Mouse (Mus musculus): ENCODE results near the gene Gabrr3.
A peak's percentile ranks its signal among the peaks of the same experiment; 100 is the strongest.

Gene Gabrr3

DNA sequence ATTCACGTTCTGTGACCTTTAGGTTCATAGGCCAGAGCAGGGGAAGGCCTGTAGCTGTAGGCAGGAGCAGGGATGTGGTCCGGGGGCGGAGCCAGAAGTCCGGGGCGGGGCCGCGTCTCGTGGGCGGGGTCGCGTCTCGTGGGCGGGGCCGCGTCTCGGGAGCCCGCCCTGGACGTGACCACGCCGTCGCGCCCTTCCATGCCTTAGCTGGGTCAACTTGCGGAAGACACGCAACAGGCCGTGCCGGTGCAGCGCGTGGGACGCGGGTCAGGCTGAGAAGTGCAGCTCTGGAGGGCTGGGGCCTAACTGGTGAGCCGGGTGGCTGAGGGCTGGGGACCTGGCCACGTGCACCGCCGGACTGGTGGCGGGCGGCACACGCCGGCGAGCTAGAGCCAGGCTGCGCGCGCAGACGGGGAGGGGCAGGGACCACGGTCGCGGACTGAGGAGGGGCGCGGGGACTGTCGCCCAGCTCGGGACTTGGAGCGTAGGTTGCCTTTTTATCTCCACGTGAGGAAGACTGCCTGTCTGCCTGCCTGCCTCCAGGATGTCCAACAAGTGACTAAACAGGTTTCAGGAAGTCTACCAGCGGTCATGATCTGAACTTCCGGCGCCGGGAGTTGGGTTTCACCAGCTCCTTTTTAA is 64.6 kb downstream of the Gabrr3 start, which contains the start of gene Riox2:
Gene Riox2, plus strand, starts transcription at position 139 of the 642 bp plus-strand sequence.
- peak; percentile 49 for DNase-seq (ENCODE audit: low read depth)

DNA sequence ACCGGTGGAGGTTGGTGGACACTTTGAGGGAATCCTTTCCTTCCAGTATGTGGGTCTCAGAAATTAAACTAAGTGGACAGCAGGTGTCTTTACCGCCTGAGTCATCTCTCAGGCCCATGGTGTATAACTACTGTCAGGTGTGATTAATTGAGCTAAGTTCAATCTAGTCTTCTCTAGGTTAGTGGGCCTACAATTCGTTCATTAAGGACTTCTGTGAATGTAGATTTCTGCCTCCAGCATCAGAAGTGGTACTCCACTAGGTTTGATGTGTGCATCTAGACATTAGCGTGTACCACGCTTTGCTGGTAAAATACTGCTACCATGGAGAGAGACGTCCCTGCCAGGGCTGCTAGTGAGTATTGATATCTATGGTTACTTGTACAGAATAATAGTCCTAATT is 65.4 kb downstream of the Gabrr3 start:
- no peak for DNase-seq (ENCODE audit: low read depth)

DNA sequence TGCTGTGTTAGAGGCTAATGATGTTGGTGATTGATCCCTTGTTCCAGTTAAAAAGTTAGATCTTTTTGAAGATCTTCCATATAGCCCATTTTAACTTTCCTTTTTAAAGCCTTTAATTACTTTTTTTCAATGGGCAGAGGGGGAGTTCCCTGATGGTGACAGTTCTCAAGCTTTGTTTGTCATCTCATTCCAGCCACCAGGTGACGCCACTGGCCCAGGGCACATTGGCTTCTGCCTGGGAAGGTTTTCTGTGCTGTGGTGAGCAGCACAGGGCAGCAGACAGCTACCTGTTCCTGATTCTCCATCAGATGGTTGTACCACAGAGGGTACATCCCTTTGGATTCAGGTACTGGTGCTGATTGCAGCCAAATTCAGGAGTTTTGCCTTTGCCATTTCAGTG is 67.7 kb downstream of the Gabrr3 start:
- peak; percentile 48 for DNase-seq (ENCODE audit: low read depth)

DNA sequence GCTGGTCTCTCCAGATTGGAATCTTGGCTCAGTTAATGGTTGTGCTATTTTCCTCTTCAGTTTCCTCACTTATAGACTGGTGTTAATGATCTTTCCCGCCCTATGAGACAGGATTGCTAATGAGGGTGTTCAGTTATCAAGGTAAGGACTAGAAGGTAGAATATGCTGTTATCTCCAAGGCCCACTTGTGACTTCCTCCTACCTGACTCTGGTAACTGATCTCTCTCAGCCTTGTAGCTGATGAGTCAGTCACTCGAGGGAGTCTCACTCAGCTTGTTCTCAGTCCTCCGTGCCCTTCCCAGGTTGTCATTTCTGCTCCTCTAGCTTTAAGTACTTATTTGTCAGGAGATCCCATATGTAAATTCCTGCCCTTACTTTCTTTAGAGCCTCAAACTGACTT is 70.8 kb downstream of the Gabrr3 start:
- DNase-seq (ENCODE audit: low read depth), result no peak

DNA sequence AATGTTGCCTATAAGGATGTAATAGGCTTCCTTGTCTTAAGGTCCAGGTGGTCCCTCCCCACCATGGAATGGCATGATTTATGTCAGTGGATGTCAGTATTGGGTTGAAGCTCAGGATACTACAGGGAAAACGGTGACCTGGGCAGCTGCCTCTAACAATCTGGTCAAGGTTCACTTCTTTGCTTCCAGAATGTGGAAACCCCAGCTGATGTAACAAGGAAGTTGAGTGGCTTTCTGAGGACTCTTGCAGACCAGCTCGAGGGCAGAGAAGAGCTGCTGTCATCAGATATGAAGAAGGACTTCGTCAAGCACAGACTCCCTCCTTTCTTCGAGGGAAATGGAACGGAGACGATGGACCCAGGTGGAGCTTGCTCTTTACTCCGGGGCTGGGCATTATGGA is 80.1 kb downstream of the Gabrr3 start:
- no peak for DNase-seq (ENCODE audit: low read depth)

DNA sequence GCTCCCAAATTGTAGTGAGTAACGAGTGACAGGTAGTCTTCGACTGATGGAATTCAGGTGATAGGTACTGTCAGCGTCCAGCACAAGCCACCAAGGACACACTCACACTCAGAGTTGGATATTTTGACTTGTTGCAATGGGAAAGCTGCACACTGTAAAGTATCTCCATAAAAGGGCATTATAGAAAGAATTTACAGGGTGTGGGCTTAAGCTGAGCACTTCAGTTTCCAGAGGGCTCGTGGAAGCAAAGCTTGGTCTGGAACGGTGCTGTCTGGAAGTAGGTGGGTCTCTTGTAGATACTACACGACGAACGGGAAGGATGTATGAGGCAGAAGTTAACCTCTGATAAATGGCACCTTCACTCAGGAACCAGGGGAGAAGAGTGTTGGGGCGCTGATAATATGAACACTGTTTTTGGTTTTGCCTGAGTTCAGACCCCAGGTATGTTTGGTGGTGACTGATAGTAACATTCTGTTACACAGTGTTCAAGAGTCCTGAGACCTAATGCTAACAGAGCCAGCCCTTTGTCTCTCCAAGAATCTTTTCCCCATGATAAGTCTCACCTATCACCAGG is 80.9 kb downstream of the Gabrr3 start:
- no peak for DNase-seq (ENCODE audit: low read depth)

DNA sequence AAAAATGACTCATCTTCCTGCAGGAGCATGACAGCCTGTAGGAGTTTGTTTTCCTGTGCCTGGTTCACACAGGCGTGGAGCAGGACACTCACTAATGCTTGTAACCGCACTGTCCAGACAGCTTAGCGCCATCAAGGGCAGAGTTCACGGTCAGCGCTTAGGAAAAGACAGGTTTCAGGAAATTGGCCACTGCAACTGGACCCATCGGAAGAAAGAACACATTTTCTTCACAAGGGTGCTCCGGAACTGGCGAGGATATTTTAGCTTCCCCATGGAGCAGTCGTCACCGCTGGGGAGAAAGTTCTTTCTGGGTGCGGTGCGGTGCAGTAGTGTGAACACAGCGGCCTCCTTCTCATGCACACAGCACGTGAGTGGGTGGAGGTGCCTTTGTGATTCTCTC is 86.1 kb downstream of the Gabrr3 start:
- DNase-seq (ENCODE audit: low read depth), result no peak

GRCm38 (mm10) chr16:59497947-59498346 is 90.8 kb downstream of the Gabrr3 start:
- no peak for DNase-seq (ENCODE audit: low read depth)

DNA sequence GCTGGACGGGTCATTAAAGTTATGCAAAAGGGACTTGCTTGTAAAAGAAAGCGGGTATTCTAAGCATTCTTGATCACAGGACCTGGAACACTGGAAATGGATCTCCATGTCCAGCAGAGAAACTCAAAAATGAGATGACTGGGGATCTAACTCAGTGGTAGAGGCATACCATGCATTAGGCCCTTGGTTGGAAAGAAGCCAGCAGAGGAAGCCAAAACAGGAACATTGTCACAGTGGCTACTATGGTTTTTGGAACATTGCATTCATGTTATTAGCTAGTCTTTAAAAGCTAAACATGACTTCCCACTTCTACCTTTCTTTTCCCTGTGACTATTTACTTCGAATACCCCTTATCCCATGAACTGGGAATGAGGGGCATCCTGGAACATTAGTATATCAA is 92.0 kb downstream of the Gabrr3 start:
- no peak for DNase-seq (ENCODE audit: low read depth)

DNA sequence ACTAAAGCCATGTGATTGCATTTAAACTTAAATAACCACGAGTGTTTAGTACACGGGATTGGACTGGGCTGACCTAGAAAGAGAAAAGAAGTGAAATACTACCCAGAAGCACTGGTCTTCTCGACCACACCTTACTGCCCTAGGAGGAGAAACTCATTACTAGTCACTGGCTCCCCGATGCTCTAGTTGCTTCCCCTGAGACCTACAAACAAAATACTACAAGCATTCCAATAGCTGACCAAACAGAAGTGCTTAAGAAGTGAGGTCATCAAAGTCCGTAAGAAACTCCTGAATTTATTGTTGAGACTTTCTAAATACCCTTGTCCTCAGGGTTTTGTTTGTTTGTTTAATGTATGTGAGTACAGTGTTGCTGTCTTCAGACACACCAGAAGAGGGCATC is 102.7 kb downstream of the Gabrr3 start:
- DNase-seq (ENCODE audit: low read depth), result no peak
